Mouse (Mus musculus) urinary bladder, adult 2 months (tissue): ENCODE results near the gene Slc27a1. TPM values are rescaled to one million over a fixed set of nuclear protein-coding genes. Genes with fewer than 3 reads are reported as not detected.

Experiments used
- DNase-seq: peaks from one replicate; pipeline ENCODE4 v3.0.0; 2022; ENCODE audit warnings: low spot score
- polyA plus RNA-seq: library from polyadenylated mRNA; depleted of rRNA; stranded (reverse); fragments of >200 nt; gene quantifications from 2 replicates; pipeline ENCODE4 v1.2.3, GENCODE M21; 2012

The Slc27a1 gene
- polyA plus RNA-seq, 1 experiment: 63.8 TPM

DNA sequence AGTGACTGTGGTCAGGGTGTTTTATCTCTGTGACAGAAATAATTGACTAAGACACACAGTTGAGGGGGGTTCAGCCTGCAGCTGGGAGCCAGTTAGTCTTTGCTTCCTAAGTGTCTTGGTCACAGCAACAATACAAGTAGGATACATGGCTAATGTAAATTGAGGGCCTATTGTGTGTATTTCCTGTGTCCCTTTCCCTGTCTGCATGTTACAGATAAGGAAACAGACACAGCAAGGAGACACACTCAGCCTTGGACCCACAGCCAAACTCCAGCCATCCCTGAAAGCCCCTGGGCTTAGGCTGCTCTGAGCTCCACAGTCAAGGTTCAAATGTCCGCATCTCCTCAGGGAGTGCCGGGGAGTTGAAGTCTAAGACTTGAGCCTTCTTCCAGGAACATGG is 14.0 kb upstream of the Slc27a1 start:
- no peak for DNase-seq

DNA sequence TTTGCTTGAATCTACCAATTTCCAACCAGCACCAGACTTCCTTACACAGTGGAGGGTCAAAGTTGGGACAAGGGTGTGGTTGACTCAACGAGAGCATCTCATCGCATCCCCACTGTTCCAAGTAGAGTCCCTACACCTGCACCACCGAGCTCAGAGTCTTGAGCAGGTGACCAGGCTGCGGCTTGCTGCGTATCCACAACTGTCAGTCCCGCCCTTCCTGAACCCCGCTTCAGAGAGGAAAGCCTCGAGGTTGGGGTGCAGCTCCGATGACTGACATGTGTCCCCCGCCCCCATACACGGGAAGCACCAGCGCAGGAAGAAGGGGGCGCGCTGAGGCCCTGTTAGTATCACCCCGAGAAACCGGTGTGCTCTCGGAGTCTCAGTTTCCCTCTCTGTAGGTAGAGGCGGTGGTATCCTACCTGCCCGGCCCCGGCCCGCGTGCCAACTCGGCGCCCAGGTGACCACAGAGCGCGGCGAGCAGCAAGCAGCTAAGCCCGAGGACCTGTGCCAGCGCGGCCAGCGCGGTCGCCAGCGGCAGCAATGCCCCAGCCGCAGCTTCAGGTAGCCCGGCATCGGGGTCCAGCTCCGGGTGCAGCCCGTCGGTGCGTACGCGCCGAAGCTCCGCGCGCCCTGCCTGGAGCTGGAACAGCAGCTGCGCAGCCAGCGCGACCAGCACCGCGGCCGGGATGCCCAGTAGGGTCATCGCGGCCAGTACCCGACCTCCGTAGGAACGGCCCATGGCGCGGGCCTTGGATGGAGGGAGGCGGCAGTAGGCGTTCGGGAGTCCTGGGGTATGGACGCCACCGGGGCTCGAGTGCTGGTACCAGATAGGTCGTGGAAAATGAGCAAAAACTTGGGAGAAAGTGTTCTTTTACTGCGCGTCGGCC is 10.4 kb upstream of the Slc27a1 start, which contains the start of gene Tmem221:
Gene Tmem221 (minus strand): TSS at position 801 of the 887 bp plus-strand sequence.
- no peak for DNase-seq

DNA sequence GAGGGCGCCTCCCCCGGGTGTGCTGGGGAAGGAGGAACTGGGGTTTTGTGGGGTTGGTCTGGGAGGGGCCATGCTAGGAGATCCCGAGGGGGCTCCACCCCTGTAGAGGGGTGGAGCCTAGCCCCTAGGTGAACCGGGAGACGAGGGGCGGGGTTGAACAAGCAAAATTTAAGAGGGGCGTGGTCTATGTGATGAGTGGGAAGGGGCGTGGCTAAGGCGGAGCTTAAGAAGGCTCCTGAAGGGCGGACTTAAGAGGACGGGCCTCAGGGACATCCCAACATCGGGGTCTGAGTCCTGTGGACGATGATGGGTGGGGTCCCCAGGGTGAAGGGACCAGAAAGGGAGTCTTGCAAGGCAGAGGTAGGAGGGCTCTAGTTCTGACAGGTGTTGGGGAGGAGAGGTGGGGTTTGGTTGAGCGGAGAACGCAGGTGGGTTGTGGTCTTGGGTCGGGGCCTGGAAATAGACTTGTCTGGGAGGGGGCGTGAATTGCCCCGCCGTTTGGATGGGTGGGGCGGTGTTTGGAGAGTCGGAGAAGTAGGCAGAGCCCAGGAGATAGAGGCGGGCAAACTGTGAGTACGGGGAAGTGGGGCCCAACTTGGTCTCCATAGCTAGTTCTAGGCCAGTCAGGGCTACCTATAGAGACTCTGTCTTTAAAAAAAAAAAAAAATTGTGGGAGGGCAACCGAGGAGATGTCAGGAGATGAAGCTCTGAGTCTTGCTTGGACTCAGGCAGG is 9.6 kb upstream of the Slc27a1 start:
- DNase-seq: no peak

DNA sequence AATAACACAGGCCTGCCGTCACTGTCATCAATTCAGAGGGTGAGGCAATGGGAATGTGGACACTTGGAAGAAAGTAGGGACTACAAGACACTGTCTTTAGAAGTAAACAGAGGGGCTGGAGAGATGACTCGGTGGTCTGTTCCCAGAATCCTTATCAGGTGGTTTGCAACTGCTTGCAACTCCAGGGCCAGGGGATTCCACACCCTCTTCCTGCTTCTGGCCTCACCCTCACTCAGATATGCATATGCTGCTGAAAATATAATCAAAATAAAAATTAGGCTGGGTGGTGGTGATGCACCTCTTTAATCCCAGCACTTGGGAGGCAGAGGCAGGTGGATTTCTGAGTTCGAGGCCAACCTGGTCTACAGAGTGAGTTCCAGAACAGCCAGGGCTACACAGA is 8.6 kb upstream of the Slc27a1 start:
- DNase-seq: no peak

DNA sequence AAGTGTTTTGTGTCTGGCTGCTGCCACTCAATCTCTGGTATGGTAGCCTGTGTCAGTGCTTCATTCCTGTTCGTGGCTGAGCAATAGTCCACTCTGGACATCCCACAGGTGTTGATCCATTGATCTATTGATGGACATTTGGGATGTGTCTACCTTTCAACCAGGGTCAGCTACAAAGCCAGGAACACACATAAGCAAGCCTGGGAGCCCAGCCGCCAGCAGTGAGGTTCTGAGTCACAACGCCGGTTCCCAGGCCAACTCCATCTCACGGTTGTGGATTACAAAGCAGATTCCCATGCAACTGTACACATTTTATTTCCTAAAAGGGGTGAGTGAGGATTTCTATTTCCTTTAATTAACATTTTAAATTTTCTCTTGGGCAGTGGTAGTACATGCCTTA is 7.9 kb upstream of the Slc27a1 start:
- no peak for DNase-seq

DNA sequence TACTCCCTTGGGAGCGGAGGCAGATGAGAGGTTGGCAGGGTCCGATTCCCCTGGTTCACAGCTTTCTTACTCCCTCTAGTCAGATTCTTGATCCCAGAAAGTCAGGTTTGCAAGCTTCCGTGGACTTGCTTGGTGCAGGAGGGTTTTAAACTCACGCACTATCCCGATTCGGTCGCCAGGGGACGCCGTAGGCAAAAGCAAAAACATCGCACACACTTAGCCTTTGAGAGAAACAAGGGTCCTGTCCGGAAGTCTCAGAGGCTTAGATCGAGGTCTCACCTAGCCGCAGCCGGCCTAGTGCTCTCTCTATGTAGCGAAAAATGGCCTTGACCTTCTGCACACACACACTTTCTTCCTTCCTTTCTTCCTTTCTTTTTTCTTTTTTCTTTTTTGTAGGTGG is 7.3 kb upstream of the Slc27a1 start:
- no peak for DNase-seq

DNA sequence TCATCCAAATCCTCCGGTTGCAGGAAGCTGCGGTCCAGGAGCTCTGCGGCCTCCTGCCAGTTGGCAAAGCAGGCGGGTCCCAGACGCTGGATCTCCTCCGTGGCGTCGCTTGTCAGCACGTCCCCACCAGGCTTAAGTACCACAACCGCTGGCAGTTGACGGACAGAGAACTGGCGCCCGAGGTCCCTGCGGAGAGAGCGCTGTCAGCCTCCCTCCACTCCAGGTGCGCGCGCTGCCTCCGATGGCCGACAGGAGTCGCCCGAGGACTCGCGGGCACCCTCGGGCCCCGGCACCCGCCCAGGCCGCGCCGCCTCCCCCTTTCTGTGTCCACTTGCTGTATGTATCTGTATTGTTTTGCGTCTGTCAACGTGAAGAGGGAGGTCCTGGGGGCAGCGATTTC is 5.9 kb upstream of the Slc27a1 start:
- peak; percentile 75 for DNase-seq

DNA sequence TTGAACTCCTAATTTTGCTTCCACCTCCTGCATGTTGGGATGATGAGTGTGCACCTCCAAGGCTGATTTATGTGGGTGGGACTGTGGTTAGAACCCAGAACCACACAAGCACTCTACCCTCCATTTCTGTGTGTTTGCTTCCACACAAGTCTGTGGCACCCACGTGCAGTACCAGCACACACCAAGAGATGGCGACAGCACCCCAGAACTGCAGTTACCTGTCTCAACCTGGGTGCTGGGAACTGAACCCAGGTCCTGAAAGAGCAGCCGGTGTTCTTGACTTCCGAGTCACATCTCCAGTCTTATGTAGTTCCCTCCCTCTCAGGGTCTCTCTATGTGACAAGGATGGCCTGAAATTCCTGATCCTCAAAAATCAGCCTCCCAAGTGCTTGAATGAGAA is 4.7 kb upstream of the Slc27a1 start:
- no peak for DNase-seq

DNA sequence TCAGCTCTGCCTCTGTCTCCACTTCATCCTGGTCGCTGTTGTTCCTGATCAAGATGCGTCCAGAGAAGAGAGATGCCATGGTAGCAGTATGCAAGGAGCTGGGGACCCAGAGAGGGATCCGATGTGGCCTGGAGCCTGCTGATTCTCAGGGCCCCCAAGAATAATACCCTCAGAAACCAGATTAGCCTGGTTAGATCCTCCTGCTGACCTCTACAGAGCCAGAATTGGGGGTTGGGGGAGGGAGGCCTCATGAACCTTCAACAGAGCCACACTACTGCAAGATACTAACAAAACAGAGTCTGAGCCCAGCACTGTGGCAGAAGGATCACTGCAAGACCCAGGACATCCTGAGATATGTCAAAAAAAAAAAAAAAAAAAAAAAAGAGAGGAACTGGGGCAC is 2.2 kb upstream of the Slc27a1 start, which contains the start of gene Nxnl1:
Gene Nxnl1 (minus strand): TSS at position 101 of the 400 bp plus-strand sequence.
- DNase-seq: no peak

DNA sequence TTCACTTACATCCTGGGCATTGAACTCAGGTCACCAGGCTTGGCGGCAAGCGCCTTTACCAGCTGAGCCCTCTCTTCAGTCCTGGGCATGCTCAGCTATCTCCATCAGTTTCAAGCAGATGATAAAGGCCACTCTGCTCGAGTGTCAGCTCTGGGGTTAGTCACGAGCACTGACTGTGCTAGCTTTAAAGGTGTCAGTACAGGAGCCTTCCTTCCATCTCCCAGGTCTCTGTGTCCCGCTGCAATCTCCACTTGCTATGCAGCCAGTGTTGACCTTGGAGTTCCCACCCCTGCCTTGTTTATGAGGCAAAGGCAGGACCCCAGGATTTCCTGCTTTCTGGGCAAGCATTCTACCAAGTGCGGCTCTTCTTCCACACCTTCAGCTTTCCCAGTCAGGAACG is 1.1 kb upstream of the Slc27a1 start:
- DNase-seq: no peak

DNA sequence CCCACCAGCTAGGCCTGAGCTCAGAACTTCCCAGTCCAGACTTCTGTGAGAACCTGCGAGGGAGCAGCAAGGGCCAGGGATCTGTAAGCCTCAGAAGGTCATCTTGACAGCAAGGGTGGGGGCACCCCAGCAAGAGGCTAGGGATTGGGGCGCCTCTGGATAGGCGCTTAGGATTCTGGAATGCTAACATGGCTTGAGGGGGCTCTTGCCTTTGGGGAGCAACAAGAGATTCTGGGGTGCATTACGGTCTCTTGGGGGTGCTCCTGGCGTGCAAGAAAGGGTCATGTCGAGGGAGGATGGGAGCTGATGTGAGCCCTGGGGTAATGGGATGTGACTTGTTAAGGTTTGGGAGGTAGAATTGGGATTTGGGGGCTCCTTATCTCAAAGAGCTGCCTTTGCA is 259 bp downstream of the Slc27a1 start:
- no peak for DNase-seq

DNA sequence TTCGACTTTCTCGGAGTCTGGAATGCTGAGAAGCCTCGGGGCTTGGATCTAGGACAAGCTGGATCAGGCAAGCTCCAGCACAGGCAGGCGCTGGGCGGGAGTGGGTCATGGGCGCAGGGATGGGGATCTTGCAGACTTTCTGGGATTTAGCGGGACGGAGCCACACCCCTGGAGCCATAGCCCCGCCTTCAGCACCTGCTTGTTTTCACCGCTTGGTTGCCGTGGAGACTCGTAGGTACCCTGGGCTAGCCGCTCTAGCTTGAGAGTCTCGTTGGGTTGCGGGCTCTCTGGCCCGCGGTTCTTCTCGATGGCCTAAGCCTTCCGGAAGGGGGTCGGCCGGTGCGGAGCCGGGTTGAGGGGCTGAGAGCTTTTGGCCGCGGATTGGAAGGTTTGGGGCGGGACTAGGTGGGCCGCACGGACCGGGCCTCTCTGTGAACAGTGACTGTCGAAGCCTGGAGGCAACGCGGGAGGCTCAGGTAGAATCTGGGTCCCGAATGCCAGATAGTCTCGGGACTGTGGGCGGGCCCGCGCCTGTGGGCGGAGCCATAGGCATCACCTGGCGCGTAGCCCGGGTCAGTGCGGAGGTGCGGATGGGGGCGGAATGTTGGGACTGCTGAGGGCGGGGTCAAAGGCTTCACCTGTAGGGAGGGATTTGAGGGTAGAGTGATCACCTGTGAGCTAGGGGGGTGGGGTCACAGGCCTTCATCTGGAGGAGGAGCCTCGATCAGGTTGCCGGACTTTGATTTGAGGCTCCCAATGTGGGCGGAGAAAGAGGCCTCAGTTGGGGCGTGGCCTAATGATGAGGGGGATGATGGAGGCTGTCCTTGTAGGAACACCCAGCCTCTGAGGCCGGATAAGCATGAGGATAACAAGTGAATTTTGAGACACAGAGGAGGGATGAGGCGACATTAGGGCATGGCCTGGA is 946 bp downstream of the Slc27a1 start:
- DNase-seq: peak; percentile 86

DNA sequence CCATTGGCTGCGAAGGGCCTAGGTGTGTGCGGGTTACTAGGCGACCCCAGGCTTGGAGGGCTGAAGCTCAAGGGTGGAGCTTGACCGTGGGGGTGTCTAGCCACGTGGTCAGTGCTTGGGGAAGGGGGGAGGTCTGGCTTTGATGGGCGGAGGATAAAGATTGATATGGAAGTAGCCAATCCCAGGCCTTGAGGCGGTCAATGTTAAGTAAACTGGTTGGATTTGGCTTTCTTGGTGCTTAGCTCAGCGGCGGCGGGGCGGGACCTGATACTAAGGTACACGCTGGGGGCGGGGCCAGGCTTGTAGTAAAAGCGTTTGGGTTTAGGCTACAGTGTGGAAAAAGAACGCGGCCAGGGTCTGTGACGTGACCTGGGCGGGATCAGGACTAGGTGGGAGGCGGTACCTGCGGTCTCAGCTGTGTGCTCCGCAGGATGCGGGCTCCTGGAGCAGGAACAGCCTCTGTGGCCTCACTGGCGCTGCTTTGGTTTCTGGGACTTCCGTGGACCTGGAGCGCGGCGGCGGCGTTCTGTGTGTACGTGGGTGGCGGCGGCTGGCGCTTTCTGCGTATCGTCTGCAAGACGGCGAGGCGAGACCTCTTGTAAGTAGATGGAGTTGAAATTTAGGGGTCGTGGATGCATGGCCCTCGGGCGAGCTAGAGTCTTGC is 1.7 kb downstream of the Slc27a1 start:
- peak; percentile 83 for DNase-seq

DNA sequence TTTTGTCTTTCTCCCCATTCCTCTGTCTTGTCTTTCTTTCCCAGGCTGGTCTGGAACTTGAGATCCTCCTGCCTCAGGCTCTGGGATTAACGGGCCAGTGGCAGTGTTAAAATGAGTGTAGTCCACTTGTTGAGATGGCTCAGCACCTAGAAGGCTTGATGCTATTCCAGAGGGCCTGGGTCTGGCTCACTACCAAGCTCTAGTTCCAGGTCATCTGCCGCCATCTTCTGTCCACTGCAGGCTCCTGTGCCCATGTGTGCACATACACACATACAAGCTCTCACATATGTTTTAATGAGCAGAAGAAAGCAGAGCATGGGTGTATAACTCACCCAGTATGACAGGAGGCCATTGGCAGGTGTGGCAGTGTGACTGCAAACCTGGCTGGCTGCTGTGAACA is 3.4 kb downstream of the Slc27a1 start:
- DNase-seq: no peak

DNA sequence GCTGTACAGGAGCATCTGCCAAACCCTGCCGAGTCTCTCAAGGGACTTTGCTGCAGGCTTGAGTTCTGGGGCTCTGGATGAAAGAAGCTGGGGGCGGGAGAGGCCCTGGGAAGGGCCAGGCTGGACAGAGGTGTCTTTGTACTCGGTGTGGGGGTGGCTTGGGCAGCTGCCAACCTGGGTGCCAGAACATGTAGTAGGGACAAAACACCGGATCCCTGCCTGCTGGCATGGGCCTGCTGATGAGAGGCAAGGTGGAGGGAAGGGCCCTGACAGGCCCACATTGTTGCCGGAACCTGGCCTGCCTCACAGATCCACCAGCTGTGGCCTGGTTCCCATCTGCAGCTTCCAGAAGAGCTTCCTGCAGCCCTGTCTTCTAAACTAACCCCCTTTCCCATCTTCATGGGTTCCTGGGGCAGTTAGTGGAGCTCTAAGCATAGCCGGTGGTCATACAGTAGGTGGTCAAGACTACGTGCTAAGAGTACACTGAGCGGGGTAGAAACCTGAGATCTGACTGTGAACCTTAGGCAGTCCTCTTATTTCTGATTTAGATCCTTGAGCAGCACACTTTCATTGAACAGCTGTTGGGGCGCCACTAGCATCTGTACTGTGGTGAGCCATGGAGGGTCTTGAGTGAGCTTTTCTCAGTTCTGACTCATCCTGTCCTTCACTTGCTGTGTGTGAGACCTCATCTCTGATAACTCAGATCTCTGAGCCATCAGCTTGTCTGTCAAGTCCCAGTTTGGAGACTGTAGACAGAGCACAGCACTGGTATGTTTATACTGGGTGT is 4.4 kb downstream of the Slc27a1 start:
- no peak for DNase-seq

DNA sequence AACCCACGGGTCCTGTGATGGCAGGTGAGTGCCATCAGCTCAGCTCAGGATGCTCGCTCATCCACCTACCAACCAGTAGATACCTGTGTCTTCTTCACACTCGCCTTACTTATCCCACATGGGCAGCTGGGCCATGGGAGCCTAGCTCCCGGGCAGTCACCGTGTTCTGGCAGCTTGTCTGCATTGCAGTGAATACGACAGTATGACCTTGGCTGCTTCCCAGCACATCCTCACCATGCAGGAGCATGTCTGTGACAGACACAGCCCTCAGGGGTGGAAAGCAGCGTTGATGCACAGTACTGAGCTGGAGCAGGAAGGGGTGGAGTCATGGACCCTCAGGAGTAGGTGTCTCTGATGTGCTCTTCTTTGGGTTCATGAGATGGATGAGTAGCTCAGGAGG is 5.7 kb downstream of the Slc27a1 start:
- DNase-seq: no peak

DNA sequence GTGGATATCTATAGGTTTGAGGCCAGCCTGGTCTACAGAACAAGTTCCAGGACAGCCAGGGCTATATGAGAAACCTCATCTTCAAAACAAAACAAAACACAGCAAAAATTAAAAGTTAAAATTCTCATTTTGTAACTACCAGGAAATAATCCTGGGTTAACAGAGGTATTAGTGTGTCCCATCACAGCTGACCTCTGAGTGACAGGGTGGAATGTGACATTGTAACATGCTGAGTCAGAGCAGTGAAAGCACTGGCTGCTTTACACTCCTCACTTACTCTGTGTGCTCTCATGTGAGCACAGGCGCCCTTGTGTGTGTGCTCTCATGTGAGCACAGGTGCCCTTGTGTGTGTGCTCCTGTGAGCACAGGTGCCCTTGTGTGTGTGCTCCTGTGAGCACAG is 6.3 kb downstream of the Slc27a1 start:
- DNase-seq: no peak

DNA sequence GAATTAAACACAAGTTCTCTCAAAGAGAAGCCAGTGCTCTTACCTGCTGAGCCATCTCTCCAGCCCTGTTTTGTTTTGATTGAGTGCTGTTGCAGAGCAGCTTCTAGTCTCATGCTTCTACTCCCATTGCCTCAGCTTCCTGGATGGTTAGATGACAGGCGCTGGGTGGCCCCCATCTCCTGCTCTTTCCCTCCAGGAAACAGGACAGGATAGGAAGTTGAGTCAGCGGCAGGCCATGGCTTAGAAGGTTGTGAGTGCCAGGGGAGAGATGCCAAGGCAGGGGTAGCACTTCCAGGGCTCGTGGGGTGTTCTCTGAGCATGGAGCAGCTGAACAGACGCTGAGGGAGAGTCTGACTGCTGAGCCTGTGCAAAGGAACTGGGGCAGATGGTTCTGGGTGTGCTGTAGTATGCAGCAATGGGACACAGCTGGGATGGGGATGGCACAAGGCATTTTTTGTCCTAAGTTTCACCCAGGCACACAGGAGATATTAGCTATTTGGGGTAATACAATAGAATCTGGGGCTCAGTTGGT is 9.2 kb downstream of the Slc27a1 start:
- DNase-seq: no peak

DNA sequence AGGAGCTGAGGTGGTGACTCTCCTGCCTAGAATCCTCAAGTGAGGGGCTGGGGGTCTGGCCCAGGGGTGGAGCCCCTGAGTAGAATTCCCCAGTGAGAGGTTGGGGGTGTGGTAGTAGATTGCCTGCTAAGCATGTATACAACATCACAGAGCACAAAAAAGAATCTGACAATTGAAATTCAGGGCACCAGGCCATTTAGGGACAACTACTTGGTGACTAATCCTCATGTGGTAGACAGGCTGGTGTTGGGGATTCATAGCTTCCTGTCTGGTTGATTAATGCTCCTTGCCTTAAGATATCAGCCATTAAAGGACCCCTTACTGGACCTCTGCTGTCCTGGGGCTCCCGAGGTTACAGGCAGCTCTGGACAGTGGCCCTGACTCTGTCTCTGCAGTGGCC is 10.3 kb downstream of the Slc27a1 start:
- DNase-seq: no peak

DNA sequence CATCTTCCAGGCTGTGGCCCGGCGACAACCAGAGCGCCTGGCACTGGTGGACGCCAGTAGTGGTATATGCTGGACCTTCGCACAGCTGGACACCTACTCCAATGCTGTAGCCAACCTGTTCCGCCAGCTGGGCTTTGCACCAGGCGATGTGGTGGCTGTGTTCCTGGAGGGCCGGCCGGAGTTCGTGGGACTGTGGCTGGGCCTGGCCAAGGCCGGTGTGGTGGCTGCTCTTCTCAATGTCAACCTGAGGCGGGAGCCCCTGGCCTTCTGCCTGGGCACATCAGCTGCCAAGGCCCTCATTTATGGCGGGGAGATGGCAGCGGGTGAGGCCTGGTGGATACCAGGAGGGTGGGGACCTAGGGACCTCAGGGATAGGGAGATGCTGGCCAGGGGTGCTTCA is 10.8 kb downstream of the Slc27a1 start:
- no peak for DNase-seq
